Mouse (Mus musculus): ENCODE data around the gene Swi5. TPM values are rescaled to one million over a fixed set of nuclear protein-coding genes. Genes with fewer than 3 reads are reported as not detected.

The Swi5 gene
- total RNA-seq, 2 experiments from 2014 or later = 181 to 193 TPM

Small RNAs within 50 kb of the gene (microRNA-seq; reads per million reads assigned to microRNA genes)
- 0 to 1.4 reads per million in 2 experiments for gene Gm23363
- gene Mir199b = 53.2 to 93.3 reads per million in 2 experiments

Other genes with a start within 250 kb of the Swi5 start
- 10 to 100 TPM; 40.9 to 42.5 TPM for gene Fam78a, start 203.2 kb downstream of the Swi5 start, total RNA-seq (2021)
- 10 to 100 TPM; 15.7 to 20.5 TPM for gene Plpp7, start 192.5 kb downstream of the Swi5 start, total RNA-seq (2021)
- 100 to 1,000 TPM; 138 to 145 TPM for gene Prrc2b, start 137.0 kb downstream of the Swi5 start, total RNA-seq (2021)
- 10 to 100 TPM; 18.0 to 19.1 TPM for gene Pomt1, start 51.5 kb downstream of the Swi5 start, total RNA-seq (2021)
- 10 to 100 TPM; 25.3 to 29.7 TPM for gene Uck1, start 27.9 kb downstream of the Swi5 start, total RNA-seq (2021)
- gene Golga2, start 691 bp downstream of the Swi5 start, total RNA-seq (2021) = 10 to 100 TPM; 75.1 to 78.1 TPM
- 10 to 100 TPM; 34.5 to 48.3 TPM for gene Ciz1, start 64.3 kb upstream of the Swi5 start, total RNA-seq (2021)
- 1 to 10 TPM; 9.0 to 9.6 TPM for gene Dnm1, start 65.3 kb upstream of the Swi5 start, total RNA-seq (2021)
- gene 1110008P14Rik, start 93.9 kb upstream of the Swi5 start, total RNA-seq (2021) = 10 to 100 TPM; 43.7 to 47.6 TPM
- gene Lcn2, start 100.2 kb upstream of the Swi5 start, total RNA-seq (2021) = 1 to 10 TPM; 3.1 to 3.4 TPM
- 10 to 100 TPM; 59.7 to 60.2 TPM for gene Ptges2, start 107.8 kb upstream of the Swi5 start, total RNA-seq (2021)
- gene Naif1, start 162.4 kb upstream of the Swi5 start, total RNA-seq (2021) = 1 to 10 TPM; 3.5 to 3.6 TPM
- gene Slc25a25, start 163.4 kb upstream of the Swi5 start, total RNA-seq (2021) = 10 to 100 TPM; 16.4 to 22.2 TPM
- gene Fam102a, start 247.3 kb upstream of the Swi5 start, total RNA-seq (2021) = 10 to 100 TPM in 1 of 2 experiments, 1 to 10 TPM in 1; 9.9 to 11.0 TPM